Mouse (Mus musculus): Measurements from ENCODE around the gene En2. TPM values are rescaled to one million over a fixed set of nuclear protein-coding genes. Genes with fewer than 3 reads are reported as not detected.

Gene En2
- total RNA-seq (2021), result under 1 TPM; 0.49 to 0.52 TPM
- long read RNA-seq, experiment 1, result 0 reads
- long read RNA-seq, experiment 2, result 0 reads

GRCm38 (mm10) chr5:28165358-28166255 lies at the start of gene En2:
Gene En2 (plus strand): TSS chr5:28165694.
- peak; percentile 16 to 33 for DNase-seq (ENCODE audit: low spot score in 2 of 2)
- TF ChIP-seq CTCF (conservative IDR thresholded peaks at IDR 0.05), result no peak
- Histone ChIP-seq H3K4me3 (peak within 1 kb of the TSS; percentile 49), H3K27ac (no peak within 1 kb of the TSS)

- no peak overlapping the region for H3K27ac ChIP-seq
- no peak for TF ChIP-seq CTCF (conservative IDR thresholded peaks at IDR 0.05)
- no peak overlapping the region for H3K4me3 ChIP-seq
- DNase-seq (ENCODE audit: low spot score in 2 of 2), result no peak
These were observed 48.1 kb upstream of the En2 start for GRCm38 (mm10) chr5:28117251-28117880.

DNA sequence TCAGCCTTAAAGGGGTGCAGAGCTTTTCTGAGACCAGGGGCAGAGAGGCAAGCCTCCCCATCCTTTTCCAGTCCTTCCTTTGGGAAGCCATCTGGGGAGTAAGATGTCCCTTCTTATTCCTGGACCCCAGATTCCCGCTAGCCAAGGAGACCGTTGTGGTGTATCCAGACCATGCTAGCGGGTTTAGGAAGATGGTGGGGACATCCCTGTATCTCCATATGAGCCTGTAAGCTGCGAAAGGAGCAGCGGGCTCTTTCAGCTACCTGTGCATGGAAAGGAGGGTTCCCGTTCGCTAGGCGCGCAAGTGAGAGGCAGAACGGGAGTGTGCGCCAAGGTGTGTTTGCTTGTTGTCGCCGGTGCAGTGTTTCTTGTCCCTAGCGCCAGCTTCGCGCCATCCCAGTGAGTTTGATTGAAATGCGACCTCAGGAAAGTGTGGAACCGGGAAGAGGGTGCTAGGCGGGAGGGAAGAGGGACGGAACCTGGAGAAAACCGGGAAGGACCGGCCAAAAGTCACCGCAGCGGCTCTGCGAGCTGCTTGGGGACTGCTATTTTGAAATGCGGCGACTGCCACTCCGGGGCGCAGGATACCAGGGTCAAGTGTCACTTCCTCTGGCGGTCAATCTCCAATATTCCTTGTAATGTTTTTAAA lies 47.5 kb upstream of the En2 start:
- Histone ChIP-seq H3K4me3 (peak overlapping the region; percentile 11; the same call in 1 of the 2 replicates), H3K27ac (no peak overlapping the region)
- TF ChIP-seq CTCF (conservative IDR thresholded peaks at IDR 0.05), result no peak

GRCm38 (mm10) chr5:28118531-28118925 lies 47.0 kb upstream of the En2 start:
- TF ChIP-seq CTCF (conservative IDR thresholded peaks at IDR 0.05), result no peak
- Histone ChIP-seq H3K4me3 (no peak overlapping the region; the same call in 1 of the 2 replicates), H3K27ac (no peak overlapping the region)
- no peak for DNase-seq (ENCODE audit: low spot score in 2 of 2)

More for the DNA sequence above, 47.5 kb upstream of the En2 start:
- no peak for DNase-seq (ENCODE audit: low spot score in 2 of 2)

DNA sequence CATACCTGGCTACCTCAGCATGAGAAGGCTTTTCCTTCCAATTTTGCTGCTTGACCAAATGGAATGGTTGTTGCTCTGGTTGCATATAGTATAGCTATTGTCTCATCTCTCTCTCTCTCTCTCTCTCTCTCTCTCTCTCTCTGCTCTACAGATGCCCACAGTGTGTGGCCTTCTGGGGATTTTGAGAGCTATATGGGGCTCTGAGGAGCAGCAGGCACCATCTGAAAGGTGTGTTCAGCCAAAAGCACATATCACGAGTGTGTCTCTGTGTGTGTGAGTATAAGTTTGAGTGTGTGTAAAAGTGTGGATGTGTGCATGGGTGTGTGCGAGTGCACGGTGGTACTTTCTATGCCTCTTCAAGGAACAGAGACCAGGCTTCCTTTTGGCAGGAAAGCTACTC lies 45.9 kb upstream of the En2 start:
- H3K27ac ChIP-seq, result no peak overlapping the region
- no peak overlapping the region for H3K4me3 ChIP-seq
- no peak for TF ChIP-seq CTCF (conservative IDR thresholded peaks at IDR 0.05)
- DNase-seq (ENCODE audit: low spot score in 2 of 2), result no peak

GRCm38 (mm10) chr5:28122491-28123454 lies 42.7 kb upstream of the En2 start:
- DNase-seq (ENCODE audit: low spot score in 2 of 2), result peak in 1 of 2 experiments; percentile 14
- Histone ChIP-seq H3K27ac (no peak overlapping the region), H3K4me3 (no peak overlapping the region)
- TF ChIP-seq CTCF (conservative IDR thresholded peaks at IDR 0.05), result peak; percentile 77

- Histone ChIP-seq H3K27ac (no peak overlapping the region), H3K4me3 (no peak overlapping the region)
- no peak for DNase-seq (ENCODE audit: low spot score in 2 of 2)
- no peak for TF ChIP-seq CTCF (conservative IDR thresholded peaks at IDR 0.05)
These were observed 42.1 kb upstream of the En2 start for GRCm38 (mm10) chr5:28123455-28123825.

DNA sequence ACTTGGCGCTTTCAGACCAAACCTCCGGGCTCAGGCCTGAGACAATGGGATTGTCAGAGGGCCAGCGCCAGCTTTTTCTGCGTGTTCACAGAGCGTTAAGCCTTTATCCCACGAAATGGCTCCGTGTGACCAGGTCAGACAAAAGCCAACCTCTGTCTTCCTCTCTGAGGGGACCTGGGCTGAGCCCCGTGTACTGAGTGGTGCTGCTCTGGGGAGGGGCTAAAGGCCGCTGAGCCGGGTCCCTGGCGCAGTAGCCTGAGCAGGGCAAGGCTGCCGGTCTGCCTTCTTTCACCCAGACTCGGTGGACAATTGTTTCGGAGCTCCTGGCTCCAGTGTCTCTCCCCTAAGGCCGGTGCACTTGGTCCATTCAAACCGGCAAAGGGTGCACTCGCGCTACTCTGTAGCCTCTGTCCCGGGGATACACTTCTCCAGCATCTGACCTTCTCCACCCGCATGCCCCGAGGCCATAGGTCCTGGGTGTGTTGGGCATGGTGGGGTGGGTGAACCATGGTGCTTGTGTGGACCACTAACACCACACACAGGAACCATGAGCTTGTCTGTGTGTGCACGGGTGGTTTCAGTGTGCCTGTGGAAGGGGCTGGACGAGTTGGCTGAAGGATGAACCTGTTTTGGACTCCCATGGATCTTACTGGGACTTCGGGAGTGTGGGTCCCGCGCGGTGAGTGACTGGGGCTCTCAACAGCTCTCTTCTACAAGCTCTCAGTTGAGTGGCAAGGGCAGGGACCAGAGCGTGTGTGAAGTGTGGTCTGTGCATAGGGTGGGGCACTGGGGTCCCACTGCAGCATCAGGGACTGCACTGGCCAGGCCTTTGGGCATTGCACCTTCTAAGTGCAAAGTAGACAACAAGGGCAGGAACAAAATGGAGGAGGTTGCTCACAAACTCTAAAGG lies 40.9 kb upstream of the En2 start:
- H3K4me3 ChIP-seq, result no peak overlapping the region
- no peak overlapping the region for H3K27ac ChIP-seq
- DNase-seq (ENCODE audit: low spot score in 2 of 2), result no peak
- TF ChIP-seq CTCF (conservative IDR thresholded peaks at IDR 0.05), result no peak

DNA sequence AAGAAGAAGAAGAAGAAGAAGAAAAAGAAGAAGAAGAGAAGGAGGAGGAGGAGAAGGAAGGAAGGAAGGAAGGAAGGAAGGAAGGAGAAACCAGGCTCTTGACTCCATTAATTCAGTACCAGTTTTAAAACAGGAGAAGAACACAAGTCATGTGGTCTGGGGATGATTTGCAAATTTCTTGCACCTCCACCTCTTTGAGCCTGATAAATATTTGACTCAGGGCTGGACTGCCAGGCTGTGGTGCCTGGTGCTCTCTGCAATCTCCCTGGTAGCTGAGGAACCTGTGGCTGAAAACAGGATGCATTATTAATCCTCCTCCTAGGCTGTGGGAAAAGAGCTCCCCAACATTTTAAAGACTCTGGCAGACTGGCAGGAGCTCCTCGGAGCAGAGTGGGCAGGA lies 36.6 kb upstream of the En2 start:
- no peak overlapping the region for H3K27ac ChIP-seq
- no peak for DNase-seq (ENCODE audit: low spot score in 2 of 2)
- H3K4me3 ChIP-seq, result no peak overlapping the region
- no peak for TF ChIP-seq CTCF (conservative IDR thresholded peaks at IDR 0.05)

DNA sequence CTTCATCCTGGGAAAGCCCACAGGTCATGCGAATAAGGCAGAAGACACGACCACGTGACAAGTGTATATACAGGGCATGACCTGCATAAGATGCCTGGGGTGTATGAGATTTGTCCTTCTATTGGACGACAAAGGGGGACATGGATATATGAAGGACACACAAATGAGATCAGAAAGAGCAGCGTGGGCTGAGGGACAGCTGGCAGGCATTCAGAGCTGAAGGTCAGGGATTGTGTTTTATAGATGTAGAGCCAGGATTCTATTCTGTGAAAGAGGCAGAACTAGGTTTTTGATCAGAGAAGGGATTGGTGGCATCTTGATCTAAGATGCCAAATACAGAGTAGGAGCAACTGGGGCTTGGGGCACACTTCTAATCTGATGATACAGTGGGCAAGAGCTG lies 33.3 kb upstream of the En2 start:
- H3K27ac ChIP-seq, result no peak overlapping the region
- H3K4me3 ChIP-seq, result no peak overlapping the region
- no peak for DNase-seq (ENCODE audit: low spot score in 2 of 2)
- no peak for TF ChIP-seq CTCF (conservative IDR thresholded peaks at IDR 0.05)

GRCm38 (mm10) chr5:28136438-28136837 lies 29.1 kb upstream of the En2 start:
- H3K27ac ChIP-seq, result no peak overlapping the region
- no peak overlapping the region for H3K4me3 ChIP-seq
- no peak for DNase-seq (ENCODE audit: low spot score in 2 of 2)
- no peak for TF ChIP-seq CTCF (conservative IDR thresholded peaks at IDR 0.05)

Measured in layer of hippocampus, adult 2 months (tissue).